Mouse (Mus musculus): Measurements from ENCODE around the gene Cntn1.

GRCm38 (mm10) chr15:92209778-92210177 lies 158.8 kb downstream of the Cntn1 start:
- no peak for TF ChIP-seq CTCF (IDR thresholded peaks at IDR 0.05; ENCODE audit: insufficient read depth, low read length)
- TF ChIP-seq POLR2A (IDR thresholded peaks at IDR 0.05; ENCODE audit: borderline replicate concordance, extremely low read depth, low read depth, low read length) = no peak

All from lung, adult 2 months (tissue).